Mouse (Mus musculus) regulatory T cell (primary cell): ENCODE data around the gene Morn5.

Experiments used
- in situ Hi-C: fragments of 300-600 bp; cut with MboI, MseI; formaldehyde crosslinking; loops from one replicate; pipeline ENCODE4 v1.15.1; 2025; ENCODE audit warnings: high pct_unique_total_duplicates

The Morn5 gene

GRCm38 (mm10) chr2:36067132-36067531, 17.9 kb downstream of the Morn5 start:
- in situ Hi-C loops: no loop called here

GRCm38 (mm10) chr2:36071660-36072305, 22.5 kb downstream of the Morn5 start:
- in situ Hi-C loops: no loop called here

GRCm38 (mm10) chr2:36073781-36074180, 24.5 kb downstream of the Morn5 start:
- in situ Hi-C loops: no loop called here

DNA sequence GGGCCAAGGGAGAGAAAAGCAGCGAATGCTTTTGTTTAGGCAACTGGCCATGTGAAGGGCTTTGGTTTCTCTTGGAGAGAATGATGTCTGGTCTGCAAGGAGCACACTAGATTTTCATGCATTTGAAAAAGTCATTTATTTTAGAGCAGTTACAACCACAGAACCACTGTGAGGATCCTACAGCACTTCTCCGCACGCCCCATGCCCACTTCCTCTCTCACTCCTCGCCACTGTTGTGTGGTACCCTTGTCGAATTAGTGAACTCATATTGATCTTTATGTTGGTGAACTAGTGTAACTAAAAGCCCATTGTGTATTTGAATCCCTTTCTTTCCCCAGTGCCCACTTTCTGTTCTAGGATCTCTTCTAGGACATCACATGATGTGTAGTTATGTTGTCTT, 26.0 kb downstream of the Morn5 start:
- in situ Hi-C loops: no loop called here

GRCm38 (mm10) chr2:36077160-36077761, 28.0 kb downstream of the Morn5 start:
- in situ Hi-C loops: no loop called here

- in situ Hi-C loops: no loop called here
Observed at GRCm38 (mm10) chr2:36081446-36081845, 32.2 kb downstream of the Morn5 start.

GRCm38 (mm10) chr2:36082802-36083580, 33.7 kb downstream of the Morn5 start:
- in situ Hi-C loops: no loop called here

GRCm38 (mm10) chr2:36085041-36085440, 35.8 kb downstream of the Morn5 start:
- in situ Hi-C loops: no loop called here

GRCm38 (mm10) chr2:36089190-36089589, 39.9 kb downstream of the Morn5 start:
- in situ Hi-C loops: no loop called here

- in situ Hi-C loops: no loop called here
Observed at GRCm38 (mm10) chr2:36090853-36091741, 41.8 kb downstream of the Morn5 start.

GRCm38 (mm10) chr2:36092748-36093147, 43.5 kb downstream of the Morn5 start:
- in situ Hi-C loops: no loop called here

DNA sequence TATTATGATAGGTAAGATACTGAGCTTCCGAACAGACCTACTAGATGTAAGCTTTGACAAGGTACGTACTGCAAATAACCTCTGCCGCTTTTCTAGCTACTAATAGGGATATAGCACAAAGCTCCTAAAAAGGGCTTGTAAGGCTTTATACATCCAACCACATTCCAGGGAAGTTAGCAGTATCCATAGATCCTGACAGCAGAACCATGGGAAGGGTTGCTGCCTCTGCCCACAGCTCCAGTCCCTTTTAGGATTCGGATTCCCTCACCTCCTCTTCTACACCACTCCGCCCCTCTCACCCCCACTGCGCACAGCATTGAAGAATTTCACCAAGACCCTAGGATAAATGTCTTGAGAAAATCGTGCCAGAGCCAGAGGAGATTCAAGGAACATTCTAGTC, 44.0 kb downstream of the Morn5 start:
- in situ Hi-C loops: no loop called here

DNA sequence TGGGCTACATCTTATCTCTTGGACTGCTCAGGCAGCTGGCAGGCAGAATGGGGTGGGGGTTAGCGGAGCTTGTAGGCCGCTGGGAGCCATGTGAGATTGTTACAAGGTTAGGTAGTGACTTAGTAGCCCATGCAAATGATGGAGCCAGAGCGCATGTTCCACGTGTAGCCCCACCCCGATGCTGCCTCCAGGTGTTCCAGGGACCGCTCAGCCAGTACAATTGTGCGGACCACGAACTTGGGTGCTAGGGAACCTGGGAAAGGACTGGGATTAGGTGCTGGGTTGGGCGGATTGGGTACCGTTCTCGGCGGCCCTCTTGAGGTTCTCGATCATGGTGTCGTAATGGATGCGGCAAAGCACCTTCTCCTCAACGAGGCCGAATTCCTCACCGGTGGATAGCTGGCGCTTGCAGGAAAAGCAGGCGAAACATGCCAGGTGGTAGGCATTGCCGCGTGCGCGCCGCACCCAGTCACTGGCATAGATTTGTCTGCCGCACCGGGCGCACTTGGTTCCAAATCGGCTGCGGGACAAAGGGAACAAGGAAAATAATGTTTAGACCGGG, 44.7 kb downstream of the Morn5 start:
- in situ Hi-C loops: no loop called here

GRCm38 (mm10) chr2:36097129-36097815, 48.0 kb downstream of the Morn5 start:
- in situ Hi-C loops: no loop called here

DNA sequence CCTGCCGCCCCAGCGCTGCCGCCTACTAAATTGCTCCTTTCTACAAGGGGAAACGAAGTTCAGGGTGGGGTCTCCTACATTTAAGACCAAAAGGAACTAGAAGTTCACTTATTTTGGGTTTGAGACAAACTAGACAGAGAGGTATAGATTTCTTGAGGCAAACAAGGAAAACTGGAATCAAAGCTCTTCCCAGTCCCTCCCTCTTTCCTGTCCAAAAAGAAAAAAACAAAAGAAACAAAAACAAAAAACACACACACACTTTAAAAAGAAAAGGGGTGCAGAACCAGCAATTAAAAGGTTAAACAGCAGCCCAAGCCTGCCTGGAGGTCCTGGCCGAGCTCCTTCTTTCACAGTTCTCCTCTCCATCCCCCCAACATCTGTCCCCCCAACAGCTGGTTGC, 48.8 kb downstream of the Morn5 start:
- in situ Hi-C loops: no loop called here

DNA sequence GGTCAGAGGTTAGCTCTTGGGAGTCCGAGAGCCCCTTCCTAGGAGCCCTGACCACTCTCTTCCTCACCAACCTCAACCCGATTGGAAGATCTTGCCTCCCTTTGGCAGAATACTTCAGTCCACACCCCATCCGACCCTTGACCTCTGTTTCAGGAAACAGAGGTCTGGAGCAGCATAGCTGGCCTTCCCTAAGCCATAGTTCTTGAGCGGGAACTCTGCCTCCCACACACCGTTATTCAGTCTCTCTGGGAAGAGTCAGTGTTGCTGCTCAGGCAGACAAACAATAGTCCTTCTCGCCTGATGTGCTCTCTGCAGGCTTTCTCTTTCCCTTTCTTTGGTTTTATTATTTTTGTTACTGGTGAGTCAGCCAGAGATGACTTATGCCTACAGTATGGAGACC, 50.5 kb downstream of the Morn5 start:
- in situ Hi-C loops: no loop called here

- in situ Hi-C loops: no loop called here
Observed at GRCm38 (mm10) chr2:36101866-36102558, 52.8 kb downstream of the Morn5 start.

GRCm38 (mm10) chr2:36102559-36102946, 53.3 kb downstream of the Morn5 start:
- in situ Hi-C loops: no loop called here

- in situ Hi-C loops: no loop called here
Observed at GRCm38 (mm10) chr2:36103069-36103554, 53.9 kb downstream of the Morn5 start.
